Mouse (Mus musculus) spleen, adult 2 months (tissue): ENCODE results near the gene Ugt1a2.

Experiments
- CTCF ChIP-seq: fragments of 200-500 bp; IDR thresholded peaks from 2 replicates; pipeline ENCODE4 v1.5.1; 2011; ENCODE audit warnings: mild to moderate bottlenecking, inconsistent platforms; ENCODE audit not compliant: insufficient read depth, insufficient read length, insufficient replicate concordance; ENCODE audit errors: extremely low read depth
- POLR2A ChIP-seq: fragments of 200-500 bp; IDR thresholded peaks from 2 replicates; pipeline ENCODE4 v1.6.1; 2011; ENCODE audit warnings: low read depth, low read length, inconsistent platforms

DNA sequence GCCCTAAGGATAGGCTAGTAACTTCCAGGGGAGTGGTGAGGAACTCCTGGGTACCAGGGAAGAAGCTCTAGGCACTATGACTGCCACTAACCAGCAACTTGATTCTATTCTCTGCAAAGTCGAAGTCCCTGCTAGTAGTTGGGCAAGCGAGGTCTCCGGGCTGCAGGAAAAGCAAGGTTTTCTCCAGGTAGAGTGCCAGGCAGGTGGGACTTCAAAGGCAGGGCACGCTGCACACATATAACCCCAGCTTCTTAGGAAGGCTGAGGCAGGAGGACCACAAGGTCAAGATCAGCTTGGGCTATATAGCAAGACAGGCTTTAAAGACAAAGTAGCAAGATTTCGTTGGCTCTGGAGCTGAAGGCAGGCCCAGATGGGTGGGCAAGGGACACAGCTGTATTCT, 63.4 kb downstream of the Ugt1a2 start:
- TF ChIP-seq POLR2A (no peak), CTCF (no peak)
